Comparison of ENCODE assay signal across 8 mouse cellular contexts in genomic region chr19:36553561-36554045, GRCm38 (mm10). TPM values are rescaled to one million over a fixed set of nuclear protein-coding genes. Genes with fewer than 3 reads are reported as not detected.
DNase-seq lines count a peak whose midpoint lies in the region; ATAC-seq and TF ChIP-seq lines count a peak whose summit lies in the region.

No protein-coding gene starts in this region.

- intact Hi-C loops in heart, postnatal 36 days (cut with DNase I) = loop anchor here (5.0 kb wide), 1 partner anchor 184 kb away; the partner anchor contains the start of gene Ppp1r3c

- no peak for DNase-seq in heart, embryonic 10.5 days (ENCODE audit: low spot score)
- DNase-seq in heart, postnatal 36 days = no peak
- DNase-seq in thymus, adult 2 months = no peak
- DNase-seq in thymus, postnatal 25 days = no peak
- DNase-seq in limb, embryonic 10.5 days (ENCODE audit: low spot score) = no peak
- DNase-seq in c-Kit-positive CD71-positive TER-119-positive erythroid progenitor cells, embryonic 14.5 days (ENCODE audit: low spot score) = no peak
- DNase-seq in layer of hippocampus, postnatal 25 days (ENCODE audit: extremely low spot score in 1 of 2, low spot score in 1 of 2) = no peak

- 0 out of 2 replicates have a peak, but pooled peaks cover 7% of the 10 kb centered on the region for H3K27me3 ChIP-seq in heart, embryonic 10.5 days (ENCODE audit: insufficient read depth, poor library complexity, severe bottlenecking)
- H3K27me3 ChIP-seq in thymus, adult 2 months (ENCODE audit: control insufficient read depth, insufficient read depth, low read length) = no peaks in the 10 kb centered on the region
- H3K27me3 ChIP-seq in limb, embryonic 10.5 days (ENCODE audit: low read depth, poor library complexity, severe bottlenecking) = peaks cover 33% of the 10 kb centered on the region
- peaks cover 4% of the 10 kb centered on the region; the same call in 1 of the 2 replicates for H3K27me3 ChIP-seq in neural tube, embryonic 12.5 days (replicated peaks)

- H3K4me2 ChIP-seq in neural tube, embryonic 12.5 days (replicated peaks) = peak overlapping the region; percentile 92

- no peaks in the 10 kb centered on the region for H3K4me1 ChIP-seq in heart, embryonic 10.5 days
- H3K4me1 ChIP-seq in thymus, adult 2 months (replicated peaks; ENCODE audit: control insufficient read depth, insufficient read depth, low read length) = peaks cover 5% of the 10 kb centered on the region; the same call in 1 of the 2 replicates
- H3K4me1 ChIP-seq in limb, embryonic 10.5 days = peaks cover 11% of the 10 kb centered on the region
- 0 out of 2 replicates have a peak, but pooled peaks cover 3% of the 10 kb centered on the region for H3K4me1 ChIP-seq in neural tube, embryonic 12.5 days

- no peak for ATAC-seq in neural tube, embryonic 12.5 days (ENCODE audit: low FRiP score, low read depth)

- H3K36me3 ChIP-seq in heart, embryonic 10.5 days = no peaks in the 10 kb centered on the region
- no peaks in the 10 kb centered on the region for H3K36me3 ChIP-seq in thymus, adult 2 months (ENCODE audit: control insufficient read depth, insufficient read depth, low read length)
- no peaks in the 10 kb centered on the region for H3K36me3 ChIP-seq in limb, embryonic 10.5 days
- H3K36me3 ChIP-seq in neural tube, embryonic 12.5 days = no peaks in the 10 kb centered on the region

- TF ChIP-seq POLR2A in thymus, adult 2 months (IDR thresholded peaks at IDR 0.05; ENCODE audit: control insufficient read depth, extremely low read depth, insufficient read depth, low read length, poor library complexity) = no peak

- WGBS in heart, embryonic 10.5 days = 6% methylated on average over 20 of the region's 20 CpGs
- WGBS in thymus, adult 2 months = under 1% methylated on average over 20 of the region's 20 CpGs
- 8% methylated on average over 20 of the region's 20 CpGs for WGBS in limb, embryonic 10.5 days
- WGBS in neural tube, embryonic 12.5 days = 5% methylated on average over 20 of the region's 20 CpGs

- H3K4me3 ChIP-seq in heart, embryonic 10.5 days = peak overlapping the region; percentile 89
- peak overlapping the region; percentile 98 for H3K4me3 ChIP-seq in thymus, adult 2 months (ENCODE audit: control insufficient read depth, insufficient read depth, low read length)
- H3K4me3 ChIP-seq in limb, embryonic 10.5 days = peak overlapping the region; percentile 78
- peak overlapping the region; percentile 76 for H3K4me3 ChIP-seq in neural tube, embryonic 12.5 days

- no peak for TF ChIP-seq CTCF in thymus, adult 2 months (IDR thresholded peaks at IDR 0.05; ENCODE audit: borderline replicate concordance, control insufficient read depth, extremely low read depth, insufficient read depth, low read length, poor library complexity)

- peak overlapping the region; percentile 64; the same call in 1 of the 2 replicates for H3K9ac ChIP-seq in neural tube, embryonic 12.5 days

- peak overlapping the region; percentile 91 for H3K27ac ChIP-seq in heart, embryonic 10.5 days
- H3K27ac ChIP-seq in thymus, adult 2 months (ENCODE audit: control insufficient read depth, insufficient read depth, low read length) = no peak overlapping the region
- H3K27ac ChIP-seq in limb, embryonic 10.5 days = peak overlapping the region; percentile 85
- H3K27ac ChIP-seq in neural tube, embryonic 12.5 days = no peak overlapping the region

- H3K9me3 ChIP-seq in heart, embryonic 10.5 days = no peaks in the 10 kb centered on the region
- H3K9me3 ChIP-seq in limb, embryonic 10.5 days (replicated peaks) = no peaks in the 10 kb centered on the region
- no peaks in the 10 kb centered on the region for H3K9me3 ChIP-seq in neural tube, embryonic 12.5 days

RNA-seq across cellular contexts. Expression of gene Hectd2, which starts 0.8 kb away (rescaled TPM):
- polyA plus RNA-seq in heart, embryonic 10.5 days (2016; fragmentation: Nextera tagmentation; extraction: Ambion mirVana) = 6.7 and 11.4 TPM in 2 replicates
- total RNA-seq in heart, postnatal 36 days (2021) = 1 to 10 TPM; 1.6 to 2.5 TPM
- polyA plus RNA-seq in thymus, adult 2 months (2012; rRNA removed) = 2.3 and 2.6 TPM in 2 replicates
- 1.8 TPM in 2 replicates for polyA plus RNA-seq in limb, embryonic 10.5 days (2016; fragmentation: Nextera tagmentation; extraction: Ambion mirVana)
- polyA plus RNA-seq in neural tube, embryonic 12.5 days (2016; fragmentation: Nextera tagmentation; extraction: Ambion mirVana) = 7.1 TPM in 2 replicates
- 10 to 100 TPM; 31.3 to 45.2 TPM for total RNA-seq in layer of hippocampus, postnatal 25 days (2021)

Comparison
In these comparisons a context has a peak if more than half of its experiments do, and no peak if none do; other contexts are left out.
1. H3K27ac ChIP-seq: peak in heart, embryonic 10.5 days (single experiment) and limb, embryonic 10.5 days (single experiment); none in thymus, adult 2 months (single experiment) and neural tube, embryonic 12.5 days (single experiment).
2. Peak in every context shown above with its lines, with median percentiles within 50 percentile points of each other: H3K4me3 ChIP-seq.